Mouse (Mus musculus) common myeloid progenitor, adult 5-6 weeks (primary cell): ENCODE results near the gene Bloc1s5. TPM values are rescaled to one million over a fixed set of nuclear protein-coding genes. Genes with fewer than 3 reads are reported as not detected.
"Not testable (repeated sequence)": the region's sequence is repeated elsewhere in the genome, so short reads cannot be mapped to it uniquely, and the experiment has no call there.

ENCODE experiments used
- ATAC-seq: replicated peaks from 2 replicates; pipeline ENCODE4 v1.8.0; 2016; ENCODE audit warnings: low read depth, mild to moderate bottlenecking, moderate TSS enrichment, inconsistent platforms; ENCODE audit not compliant: poor library complexity, severe bottlenecking
- total RNA-seq: library from RNA; stranded (forward); fragments of 200-1000, 187-1606 nt; gene quantifications from 2 replicates; pipeline ENCODE4 v1.2.3, GENCODE M21; 2017

Bloc1s5 gene
- total RNA-seq = 7.8 and 15.6 TPM in 2 replicates

- ATAC-seq = peak; percentile 89
These were observed at the start of gene Bloc1s5 for GRCm38 (mm10) chr13:38634800-38635269. Bloc1s5 (minus strand) TSS chr13:38635109.

- no peak for ATAC-seq
These were observed 37.4 kb upstream of the Bloc1s5 start for GRCm38 (mm10) chr13:38672336-38672735.

- ATAC-seq = not testable (repeated sequence)
These were observed 36.5 kb upstream of the Bloc1s5 start for GRCm38 (mm10) chr13:38671451-38671850.

- ATAC-seq = no peak
These were observed 35.1 kb upstream of the Bloc1s5 start for GRCm38 (mm10) chr13:38670051-38670450.

GRCm38 (mm10) chr13:38668514-38668913, 33.6 kb upstream of the Bloc1s5 start:
- peak; percentile 80 for ATAC-seq

- no peak; the same call in 1 of the 2 replicates for ATAC-seq
These were observed 29.8 kb upstream of the Bloc1s5 start for GRCm38 (mm10) chr13:38664753-38665152.

GRCm38 (mm10) chr13:38659524-38660136, 24.7 kb upstream of the Bloc1s5 start:
- ATAC-seq = no peak

- ATAC-seq = peak; percentile 98
These were observed 23.8 kb upstream of the Bloc1s5 start, which contains the start of gene Eef1e1 for GRCm38 (mm10) chr13:38658528-38659280. Eef1e1 (minus strand) TSS chr13:38659058.

- ATAC-seq = no peak
These were observed 23.0 kb upstream of the Bloc1s5 start for GRCm38 (mm10) chr13:38657865-38658264.

GRCm38 (mm10) chr13:38650292-38650691, 15.4 kb upstream of the Bloc1s5 start:
- ATAC-seq = no peak

GRCm38 (mm10) chr13:38649069-38649468, 14.2 kb upstream of the Bloc1s5 start:
- no peak for ATAC-seq

GRCm38 (mm10) chr13:38641414-38641813, 6.5 kb upstream of the Bloc1s5 start:
- no peak for ATAC-seq

GRCm38 (mm10) chr13:38640961-38641360, 6.1 kb upstream of the Bloc1s5 start:
- no peak for ATAC-seq

- ATAC-seq = no peak
These were observed 3.8 kb upstream of the Bloc1s5 start for GRCm38 (mm10) chr13:38638694-38639093.

- ATAC-seq = peak; percentile 45
These were observed 581 bp downstream of the Bloc1s5 start for GRCm38 (mm10) chr13:38634256-38634799.

GRCm38 (mm10) chr13:38633287-38634000, 1.5 kb downstream of the Bloc1s5 start:
- ATAC-seq = no peak

GRCm38 (mm10) chr13:38632556-38632955, 2.4 kb downstream of the Bloc1s5 start:
- no peak for ATAC-seq

GRCm38 (mm10) chr13:38626229-38626525, 8.7 kb downstream of the Bloc1s5 start:
- no peak for ATAC-seq

- peak; percentile 42 for ATAC-seq
These were observed 9.2 kb downstream of the Bloc1s5 start for GRCm38 (mm10) chr13:38625492-38626228.
